Mouse (Mus musculus): ENCODE results near the gene Stag1. TPM values are rescaled to one million over a fixed set of nuclear protein-coding genes. Genes with fewer than 3 reads are reported as not detected.
A peak's percentile ranks its signal among the peaks of the same experiment; 100 is the strongest.

Stag1 gene
- polyA plus RNA-seq, 1 experiment from 2014 or later: 57.5 TPM

DNA sequence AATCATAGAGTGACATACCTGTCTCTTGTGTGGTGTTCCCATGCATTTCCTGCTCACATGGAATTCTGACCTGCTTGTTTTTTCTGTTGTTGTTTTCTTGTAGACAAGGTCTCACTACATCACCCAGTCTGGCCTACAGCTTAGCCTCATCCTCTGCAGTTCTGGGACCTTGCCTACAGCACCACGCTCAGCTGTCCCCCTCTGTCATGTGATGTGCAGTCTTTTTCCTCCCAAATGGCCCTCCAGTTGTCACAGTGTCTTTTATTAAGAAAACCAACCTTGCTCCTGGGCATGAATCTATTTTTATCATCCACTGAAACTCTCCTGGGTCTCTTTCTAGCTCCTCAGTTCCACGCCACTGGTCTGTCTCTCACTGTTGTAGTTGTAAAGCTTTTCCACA lies 394.6 kb downstream of the Stag1 start:
- 0 out of 2 replicates have a peak, but pooled peaks cover 3% of the 10 kb centered on the region for H3K36me3 ChIP-seq (ENCODE audit: control insufficient read depth, insufficient read depth, low read length)
- no peak overlapping the region for H3K4me2 ChIP-seq (ENCODE audit: low read depth, severe bottlenecking)
- H3K27me3 ChIP-seq (ENCODE audit: control insufficient read depth, insufficient read depth, low read length): no peaks in the 10 kb centered on the region
- DNase-seq (ENCODE audit: low spot score) (no peak), ATAC-seq (ENCODE audit: insufficient number of reproducible peaks, low FRiP score, low TSS enrichment, low read depth) (no peak)
- no peaks in the 10 kb centered on the region for H3K9me3 ChIP-seq (ENCODE audit: control insufficient read depth, low read length)
- no peak overlapping the region for H3K27ac ChIP-seq (replicated peaks; ENCODE audit: low read depth, low read length)
- 97% methylated on average over 2 of the region's 2 CpGs for WGBS
- no peak overlapping the region for H3K9ac ChIP-seq (ENCODE audit: low read length)
- H3K4me3 ChIP-seq (ENCODE audit: low read depth, low read length): no peak overlapping the region
- H3K4me1 ChIP-seq (ENCODE audit: control insufficient read depth, insufficient read depth, low read length): no peaks in the 10 kb centered on the region

GRCm38 (mm10) chr9:100993937-100994336 lies 396.3 kb downstream of the Stag1 start:
- no peaks in the 10 kb centered on the region for H3K4me1 ChIP-seq (ENCODE audit: control insufficient read depth, insufficient read depth, low read length)
- DNase-seq (ENCODE audit: low spot score): no peak
- ATAC-seq (ENCODE audit: insufficient number of reproducible peaks, low FRiP score, low TSS enrichment, low read depth): no peak

DNA sequence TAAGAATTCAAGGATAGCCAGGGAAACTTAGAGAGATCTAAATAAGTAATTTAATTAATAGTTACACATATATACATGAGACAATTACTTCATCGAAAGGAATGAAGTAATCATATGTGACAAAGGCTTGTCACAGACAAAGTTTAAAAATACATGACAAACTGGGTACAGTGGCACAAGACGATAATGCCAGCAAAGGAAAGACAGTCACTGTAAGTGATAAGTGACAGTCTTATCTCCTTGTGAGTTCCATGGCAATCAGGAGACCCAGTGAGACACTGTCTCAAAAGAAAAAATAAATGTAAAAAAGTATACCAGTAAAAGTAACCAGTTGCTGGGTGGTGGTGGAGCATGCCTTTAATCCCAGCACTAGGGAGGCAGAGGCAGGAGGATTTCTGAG lies 399.5 kb downstream of the Stag1 start:
- Histone ChIP-seq H3K9me3 (ENCODE audit: control insufficient read depth, low read length) (no peaks in the 10 kb centered on the region), H3K27ac (replicated peaks; ENCODE audit: low read depth, low read length) (no peak overlapping the region), H3K4me1 (ENCODE audit: control insufficient read depth, insufficient read depth, low read length) (no peaks in the 10 kb centered on the region), H3K36me3 (ENCODE audit: control insufficient read depth, insufficient read depth, low read length) (no peaks in the 10 kb centered on the region), H3K4me2 (ENCODE audit: low read depth, severe bottlenecking) (no peak overlapping the region), H3K4me3 (ENCODE audit: low read depth, low read length) (no peak overlapping the region), H3K27me3 (ENCODE audit: control insufficient read depth, insufficient read depth, low read length) (no peaks in the 10 kb centered on the region), H3K9ac (ENCODE audit: low read length) (no peak overlapping the region)
- WGBS: 90% methylated on average over 2 of the region's 2 CpGs
- ATAC-seq (ENCODE audit: insufficient number of reproducible peaks, low FRiP score, low TSS enrichment, low read depth) (no peak), DNase-seq (ENCODE audit: low spot score) (no peak)

More at GRCm38 (mm10) chr9:100993937-100994336, 396.3 kb downstream of the Stag1 start:
- no peaks in the 10 kb centered on the region for H3K9me3 ChIP-seq (ENCODE audit: control insufficient read depth, low read length)
- no peak overlapping the region for H3K4me3 ChIP-seq (ENCODE audit: low read depth, low read length)
- H3K4me2 ChIP-seq (ENCODE audit: low read depth, severe bottlenecking): no peak overlapping the region
- 78% methylated on average over 4 of the region's 4 CpGs for WGBS
- no peaks in the 10 kb centered on the region for H3K27me3 ChIP-seq (ENCODE audit: control insufficient read depth, insufficient read depth, low read length)
- H3K27ac ChIP-seq (replicated peaks; ENCODE audit: low read depth, low read length): no peak overlapping the region
- 0 out of 2 replicates have a peak, but pooled peaks cover 3% of the 10 kb centered on the region for H3K36me3 ChIP-seq (ENCODE audit: control insufficient read depth, insufficient read depth, low read length)
- H3K9ac ChIP-seq (ENCODE audit: low read length): no peak overlapping the region

GRCm38 (mm10) chr9:101002053-101002452 lies 404.5 kb downstream of the Stag1 start:
- WGBS: 93% methylated on average over 4 of the region's 4 CpGs
- Histone ChIP-seq H3K4me1 (ENCODE audit: control insufficient read depth, insufficient read depth, low read length) (no peaks in the 10 kb centered on the region), H3K4me2 (ENCODE audit: low read depth, severe bottlenecking) (no peak overlapping the region), H3K27me3 (ENCODE audit: control insufficient read depth, insufficient read depth, low read length) (no peaks in the 10 kb centered on the region), H3K36me3 (ENCODE audit: control insufficient read depth, insufficient read depth, low read length) (no peaks in the 10 kb centered on the region; the same call in 1 of the 2 replicates), H3K9ac (ENCODE audit: low read length) (no peak overlapping the region), H3K27ac (replicated peaks; ENCODE audit: low read depth, low read length) (no peak overlapping the region), H3K4me3 (ENCODE audit: low read depth, low read length) (no peak overlapping the region), H3K9me3 (ENCODE audit: control insufficient read depth, low read length) (no peaks in the 10 kb centered on the region)
- DNase-seq (ENCODE audit: low spot score) (peak; percentile 32), ATAC-seq (ENCODE audit: insufficient number of reproducible peaks, low FRiP score, low TSS enrichment, low read depth) (no peak)

- ATAC-seq (ENCODE audit: insufficient number of reproducible peaks, low FRiP score, low TSS enrichment, low read depth): no peak
Measured at GRCm38 (mm10) chr9:101002841-101003240, 405.2 kb downstream of the Stag1 start.

GRCm38 (mm10) chr9:101003302-101003701 lies 405.7 kb downstream of the Stag1 start:
- Histone ChIP-seq H3K4me3 (ENCODE audit: low read depth, low read length) (no peak overlapping the region), H3K9ac (ENCODE audit: low read length) (no peak overlapping the region), H3K27me3 (ENCODE audit: control insufficient read depth, insufficient read depth, low read length) (no peaks in the 10 kb centered on the region), H3K4me2 (ENCODE audit: low read depth, severe bottlenecking) (no peak overlapping the region), H3K9me3 (ENCODE audit: control insufficient read depth, low read length) (no peaks in the 10 kb centered on the region), H3K27ac (replicated peaks; ENCODE audit: low read depth, low read length) (no peak overlapping the region), H3K36me3 (ENCODE audit: control insufficient read depth, insufficient read depth, low read length) (no peaks in the 10 kb centered on the region; the same call in 1 of the 2 replicates), H3K4me1 (ENCODE audit: control insufficient read depth, insufficient read depth, low read length) (no peaks in the 10 kb centered on the region)
- no peak for ATAC-seq (ENCODE audit: insufficient number of reproducible peaks, low FRiP score, low TSS enrichment, low read depth)
- DNase-seq (ENCODE audit: low spot score): no peak
- WGBS: 87% methylated on average over 5 of the region's 5 CpGs

More at GRCm38 (mm10) chr9:101002841-101003240, 405.2 kb downstream of the Stag1 start:
- H3K27ac ChIP-seq (replicated peaks; ENCODE audit: low read depth, low read length): no peak overlapping the region
- H3K4me2 ChIP-seq (ENCODE audit: low read depth, severe bottlenecking): no peak overlapping the region
- H3K9me3 ChIP-seq (ENCODE audit: control insufficient read depth, low read length): no peaks in the 10 kb centered on the region
- H3K9ac ChIP-seq (ENCODE audit: low read length): no peak overlapping the region
- H3K4me3 ChIP-seq (ENCODE audit: low read depth, low read length): no peak overlapping the region
- DNase-seq (ENCODE audit: low spot score): no peak
- no peaks in the 10 kb centered on the region for H3K4me1 ChIP-seq (ENCODE audit: control insufficient read depth, insufficient read depth, low read length)
- 92% methylated on average over 8 of the region's 8 CpGs for WGBS
- no peaks in the 10 kb centered on the region for H3K27me3 ChIP-seq (ENCODE audit: control insufficient read depth, insufficient read depth, low read length)
- no peaks in the 10 kb centered on the region; the same call in 1 of the 2 replicates for H3K36me3 ChIP-seq (ENCODE audit: control insufficient read depth, insufficient read depth, low read length)

DNA sequence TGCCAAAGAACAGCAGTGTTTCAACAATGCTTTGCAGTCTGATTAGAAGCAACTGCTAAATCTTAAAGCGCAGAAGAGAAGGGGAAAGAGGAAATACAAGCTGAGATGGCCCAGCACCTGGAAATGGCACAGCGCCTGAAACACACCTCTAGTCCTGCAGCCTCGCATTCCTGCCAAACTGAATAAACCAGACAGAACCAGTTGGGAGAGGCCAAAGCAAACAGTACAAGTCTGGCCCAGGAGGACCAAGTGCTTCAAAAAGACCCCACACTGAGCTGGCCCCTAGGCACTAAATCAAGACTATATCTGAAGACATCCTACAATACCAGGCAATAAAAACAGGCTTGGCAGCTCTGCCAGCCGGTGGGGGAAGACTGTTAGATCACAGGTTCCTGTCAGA lies 408.3 kb downstream of the Stag1 start:
- ATAC-seq (ENCODE audit: insufficient number of reproducible peaks, low FRiP score, low TSS enrichment, low read depth) (no peak), DNase-seq (ENCODE audit: low spot score) (no peak)
- 74% methylated on average over 4 of the region's 4 CpGs for WGBS
- Histone ChIP-seq H3K9me3 (ENCODE audit: control insufficient read depth, low read length) (no peaks in the 10 kb centered on the region), H3K4me1 (ENCODE audit: control insufficient read depth, insufficient read depth, low read length) (no peaks in the 10 kb centered on the region), H3K27ac (replicated peaks; ENCODE audit: low read depth, low read length) (no peak overlapping the region), H3K4me2 (ENCODE audit: low read depth, severe bottlenecking) (no peak overlapping the region), H3K27me3 (ENCODE audit: control insufficient read depth, insufficient read depth, low read length) (no peaks in the 10 kb centered on the region), H3K4me3 (ENCODE audit: low read depth, low read length) (no peak overlapping the region), H3K9ac (ENCODE audit: low read length) (no peak overlapping the region), H3K36me3 (ENCODE audit: control insufficient read depth, insufficient read depth, low read length) (no peaks in the 10 kb centered on the region; the same call in 1 of the 2 replicates)

Other genes starting within 250 kb of the Stag1 start
- gene Il20rb, start 111.0 kb upstream of the Stag1 start, polyA plus RNA-seq (2014; fragmentation: Nextera tagmentation; extraction: Ambion mirVana): 0.89 and 1.2 TPM in 2 replicates
- 76.9 and 80.6 TPM in 2 replicates for gene Nck1, start 51.7 kb upstream of the Stag1 start, polyA plus RNA-seq (2014; fragmentation: Nextera tagmentation; extraction: Ambion mirVana)
- gene Slc35g2, start 26.7 kb upstream of the Stag1 start, polyA plus RNA-seq (2014; fragmentation: Nextera tagmentation; extraction: Ambion mirVana): 1.8 and 2.8 TPM in 2 replicates

Data from limb, embryonic 11.5 days (tissue).